Mouse (Mus musculus) 3T3-L1 (cell line): ENCODE measurements around the gene Cort.
A peak's percentile ranks its signal among the peaks of the same experiment; 100 is the strongest.
"Not testable (repeated sequence)": the region's sequence is repeated elsewhere in the genome, so short reads cannot be mapped to it uniquely, and the experiment has no call there.

ENCODE experiments used
- DNase-seq: peaks from one replicate; pipeline ENCODE4 v3.0.0-alpha.2; 2015; ENCODE audit warnings: low read depth, low spot score

Gene Cort

DNA sequence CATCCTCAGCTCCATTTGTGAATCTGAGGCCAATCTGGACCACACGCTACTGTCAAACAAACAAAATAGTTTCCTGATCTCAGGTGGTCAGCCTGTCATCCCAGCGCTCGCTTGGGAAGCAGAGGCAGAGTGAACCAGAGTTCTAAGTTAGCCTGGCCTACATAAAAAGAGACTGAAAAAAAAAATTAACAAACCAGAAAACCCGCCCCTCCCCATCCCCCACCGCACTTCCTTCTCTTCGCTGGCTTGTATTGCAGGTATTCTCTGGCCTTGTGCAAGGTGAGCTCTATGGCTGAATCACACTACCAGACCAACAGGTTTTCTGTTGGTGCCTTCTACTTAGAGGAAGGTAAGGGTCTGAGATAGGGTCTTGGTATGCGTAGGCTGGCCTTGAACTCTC lies 21.0 kb upstream of the Cort start:
- DNase-seq: no peak

DNA sequence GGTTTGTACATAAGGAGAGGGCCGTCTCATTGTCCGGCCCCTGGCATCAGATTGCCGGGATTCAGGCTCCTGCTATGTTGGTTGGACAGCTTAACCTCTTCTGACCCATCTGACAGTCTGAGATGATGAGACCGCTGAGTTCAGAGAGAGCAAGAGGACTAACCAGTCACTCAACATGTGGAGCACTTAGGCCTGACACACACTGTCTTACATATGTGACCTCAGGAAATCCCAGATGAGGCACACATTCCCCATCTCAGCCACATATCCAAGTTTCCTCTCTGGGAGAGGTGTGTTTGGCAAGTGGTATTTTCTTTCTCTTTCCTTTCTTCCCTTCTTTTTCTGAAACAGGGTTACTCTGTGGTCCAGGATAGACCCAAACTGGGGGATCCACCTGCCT lies 18.6 kb upstream of the Cort start:
- peak; percentile 61 for DNase-seq

GRCm38 (mm10) chr4:149144459-149144858 lies 17.9 kb upstream of the Cort start:
- peak; percentile 92 for DNase-seq

GRCm38 (mm10) chr4:149143594-149143993 lies 17.0 kb upstream of the Cort start:
- no peak for DNase-seq

- DNase-seq: no peak
Observed at GRCm38 (mm10) chr4:149138515-149138914, 12.0 kb upstream of the Cort start.

DNA sequence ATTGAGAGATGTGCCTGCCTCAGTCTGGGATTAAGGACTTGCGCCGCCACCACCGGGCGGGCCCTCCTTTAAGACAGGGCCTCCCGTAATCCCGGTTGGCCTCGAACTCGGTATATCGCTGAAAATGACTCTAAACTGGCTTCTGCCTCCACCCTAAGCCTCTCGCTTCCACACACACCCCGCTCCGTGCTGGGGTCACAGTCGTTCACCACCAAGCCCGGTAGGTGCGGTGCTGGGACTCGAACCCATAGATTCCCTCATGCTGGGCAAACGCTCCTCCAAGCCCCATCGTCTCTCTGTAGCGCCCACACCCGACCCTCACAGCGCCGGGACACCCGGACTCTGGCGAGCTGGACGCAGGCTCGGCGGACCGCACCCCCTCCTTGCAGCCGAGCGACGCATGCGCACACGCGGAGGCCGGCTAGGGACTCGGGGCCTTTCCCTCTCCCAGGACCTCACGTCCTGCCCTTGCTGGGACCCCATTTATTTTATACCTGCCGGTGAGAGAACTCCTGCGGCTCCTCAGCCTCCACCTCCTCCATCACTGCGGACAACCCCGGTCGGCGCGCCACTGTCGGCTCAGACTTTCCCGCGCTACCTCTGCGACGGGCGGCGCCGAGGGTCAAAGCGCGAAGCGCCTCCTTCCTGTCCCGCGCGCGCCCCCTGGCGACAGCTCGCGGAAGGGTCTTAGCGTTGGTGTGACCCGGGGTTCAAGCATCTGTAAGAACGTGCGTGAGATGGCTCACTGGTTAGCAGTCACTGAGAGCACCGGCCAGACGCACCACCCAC lies 10.6 kb upstream of the Cort start, which contains the start of gene Cenps:
TSS of gene Cenps (minus strand) at position 648 of the 789 bp plus-strand sequence.
- peak; percentile 82 for DNase-seq

DNA sequence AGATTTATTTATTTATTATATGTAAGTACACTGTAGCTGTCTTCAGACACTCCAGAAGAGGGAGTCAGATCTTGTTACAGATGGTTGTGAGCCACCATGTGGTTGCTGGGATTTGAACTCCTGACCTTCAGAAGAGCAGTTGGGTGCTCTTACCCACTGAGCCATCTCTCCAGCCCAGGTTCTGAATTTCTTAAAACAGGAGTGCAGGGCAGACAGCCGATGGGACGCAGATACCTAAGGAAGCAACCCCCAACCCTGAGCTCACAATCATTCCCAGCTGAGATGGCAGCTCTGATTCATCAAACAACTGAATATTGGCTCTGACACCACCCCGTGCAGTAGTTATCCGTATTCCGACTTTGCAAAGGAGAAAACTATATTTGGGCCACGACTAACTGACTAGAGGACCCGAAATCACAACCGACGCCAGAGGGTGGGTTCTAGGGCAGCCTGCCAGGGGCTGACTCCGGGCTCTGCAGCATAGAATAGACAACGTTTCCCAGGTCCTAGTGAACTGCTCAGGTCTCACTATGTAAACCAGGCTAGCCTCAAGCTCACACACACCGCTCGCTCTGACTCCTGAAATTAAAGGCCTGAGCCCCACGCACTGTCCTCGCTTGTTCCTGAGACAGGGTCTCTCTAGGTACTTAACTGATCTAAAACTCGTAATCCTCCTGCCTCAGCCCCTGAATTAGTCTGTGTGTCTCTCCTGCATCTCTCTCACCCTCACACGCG lies 9.7 kb upstream of the Cort start:
- peak; percentile 27 for DNase-seq

GRCm38 (mm10) chr4:149133395-149133794 lies 6.8 kb upstream of the Cort start:
- no peak for DNase-seq

DNA sequence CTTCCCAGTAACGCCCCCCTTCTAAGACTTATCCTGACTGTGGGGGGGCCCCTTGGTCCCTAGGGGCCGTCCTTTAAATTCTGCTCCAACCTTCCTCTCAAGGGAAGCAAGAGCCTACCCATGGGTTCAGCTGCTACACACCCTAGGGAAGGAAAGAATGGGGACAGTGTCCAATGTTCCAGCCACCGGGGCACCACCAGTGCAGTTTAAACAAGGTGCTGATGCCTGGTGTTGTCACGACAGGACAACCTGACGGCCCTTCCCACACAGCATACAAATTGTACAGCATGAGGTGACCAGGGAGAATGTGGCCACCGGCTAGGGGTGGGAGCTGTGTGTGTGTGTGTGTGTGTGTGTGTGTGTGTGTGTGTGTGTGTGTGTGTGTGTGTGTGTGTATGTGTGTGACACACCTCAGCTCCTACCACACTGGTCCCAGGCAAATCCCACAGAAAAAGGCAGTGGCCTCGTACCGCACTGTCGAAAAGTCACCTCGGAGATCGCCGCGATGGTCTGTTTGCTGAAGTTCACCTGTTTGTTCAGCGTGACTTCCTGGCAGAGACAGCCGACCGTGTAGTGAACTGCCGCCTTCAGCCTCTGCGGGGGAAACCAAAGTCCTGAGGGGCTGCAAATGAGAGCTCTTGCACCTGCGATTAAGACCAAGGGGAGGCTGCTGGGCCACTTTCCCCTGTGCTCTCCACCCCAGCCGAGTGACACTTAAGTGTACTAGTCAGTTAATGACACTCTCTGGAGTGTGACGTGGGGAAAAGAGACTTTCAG lies 5.4 kb upstream of the Cort start:
- DNase-seq: no peak

GRCm38 (mm10) chr4:149131021-149131752 lies 4.6 kb upstream of the Cort start:
- DNase-seq: no peak

- DNase-seq: no peak
Observed at GRCm38 (mm10) chr4:149128467-149128866, 1.9 kb upstream of the Cort start.

DNA sequence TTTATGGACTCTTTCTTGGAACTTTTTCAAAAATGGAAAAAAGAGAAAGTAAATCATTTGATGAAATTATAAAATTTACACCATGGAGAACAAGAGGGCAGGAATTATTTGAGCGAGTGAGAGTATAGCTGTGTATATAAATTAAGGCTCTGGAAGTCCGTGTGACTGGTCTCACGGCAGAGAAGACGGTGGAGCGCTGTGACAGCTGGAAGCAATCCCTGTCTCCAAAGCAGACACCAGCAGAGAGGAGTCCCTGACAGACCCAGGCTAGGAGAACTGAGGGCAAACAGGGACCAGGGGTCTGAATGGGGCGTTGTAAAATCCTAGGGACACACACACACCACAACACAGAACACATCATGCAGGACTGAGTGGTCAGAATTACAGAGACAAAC lies 451 bp downstream of the Cort start:
- DNase-seq: no peak

DNA sequence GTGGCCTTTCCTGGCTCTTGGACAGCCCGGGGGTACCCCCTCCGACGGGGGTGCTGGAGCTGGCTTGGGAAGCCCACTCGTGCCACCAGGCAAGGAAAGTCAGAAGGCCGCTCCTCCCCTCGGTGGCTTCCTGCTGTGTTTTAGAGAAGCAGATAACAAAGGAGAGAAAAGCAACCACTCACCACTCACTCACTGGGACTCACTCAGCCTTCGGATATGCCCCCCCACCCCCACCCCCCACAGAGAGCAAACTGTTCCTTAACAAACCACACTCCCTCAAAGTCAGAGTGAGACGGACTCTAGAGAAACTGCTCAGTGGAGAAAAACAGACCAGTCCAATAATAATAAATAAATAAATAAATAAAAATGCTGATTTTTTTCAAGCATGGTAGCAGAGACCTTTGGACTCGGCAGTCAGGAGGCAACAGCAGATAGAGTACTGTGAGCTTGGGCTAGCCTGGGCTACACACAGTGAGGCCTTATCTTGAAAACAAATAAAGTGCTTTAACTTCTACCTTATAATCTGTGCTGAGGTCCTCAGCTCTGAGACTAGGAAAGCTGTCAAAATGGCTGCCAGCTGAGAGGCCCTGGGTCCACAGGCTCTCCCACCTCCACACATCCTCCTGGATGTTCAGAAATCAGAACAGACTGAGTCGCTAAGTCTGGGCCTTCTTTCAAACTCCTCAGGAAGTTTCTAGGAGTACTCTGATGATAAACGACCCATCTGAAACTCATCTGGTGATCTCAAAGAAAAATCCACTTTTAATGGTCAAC lies 1.0 kb downstream of the Cort start:
- no peak for DNase-seq

DNA sequence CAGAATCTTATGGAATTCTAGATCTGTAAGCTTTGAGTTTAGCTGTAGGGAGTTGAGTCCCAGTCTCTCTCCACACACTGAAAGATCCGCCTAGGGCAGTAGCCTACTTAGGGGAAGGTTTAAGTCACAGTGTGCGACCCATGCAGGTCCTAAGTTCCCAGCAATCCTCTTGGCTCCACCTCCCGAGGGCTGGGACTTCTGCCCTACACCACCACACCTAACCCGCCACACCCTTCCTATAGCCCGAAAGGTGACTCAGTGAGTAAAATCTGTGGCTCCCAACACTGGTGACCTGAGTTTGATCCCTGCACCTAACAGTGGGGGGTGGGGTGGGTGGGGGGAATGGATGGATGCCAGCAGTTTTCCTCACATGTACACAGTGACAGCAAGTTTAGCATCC lies 3.1 kb downstream of the Cort start:
- DNase-seq: no peak

DNA sequence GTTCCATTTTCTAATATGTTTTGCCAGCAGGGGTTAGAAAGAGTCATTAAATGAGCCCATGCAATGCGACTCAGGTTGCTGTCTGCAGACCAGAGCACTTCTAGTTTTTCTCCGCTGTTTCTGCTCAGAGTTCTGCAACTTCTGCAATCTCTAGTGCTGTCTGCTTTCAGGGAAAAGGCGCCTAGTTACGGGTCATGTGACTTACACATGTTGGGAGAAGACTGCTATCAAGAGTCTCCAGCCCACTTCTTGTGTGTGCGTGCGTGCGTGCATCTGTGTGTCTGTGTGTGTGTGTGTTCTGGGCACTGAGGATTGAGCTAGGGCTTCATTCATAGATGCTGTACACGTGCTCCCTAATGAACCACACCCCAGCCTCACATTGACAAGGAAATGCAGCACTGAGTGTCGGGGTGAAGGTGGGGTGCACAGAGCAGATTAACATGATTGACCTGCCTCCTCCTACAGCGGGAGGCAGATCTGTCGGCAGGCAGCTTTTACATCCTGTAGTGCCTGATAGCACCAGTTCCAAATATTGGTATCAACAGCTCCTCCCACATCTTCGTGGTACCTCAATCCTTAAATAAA lies 6.5 kb downstream of the Cort start:
- not testable (repeated sequence) for DNase-seq

DNA sequence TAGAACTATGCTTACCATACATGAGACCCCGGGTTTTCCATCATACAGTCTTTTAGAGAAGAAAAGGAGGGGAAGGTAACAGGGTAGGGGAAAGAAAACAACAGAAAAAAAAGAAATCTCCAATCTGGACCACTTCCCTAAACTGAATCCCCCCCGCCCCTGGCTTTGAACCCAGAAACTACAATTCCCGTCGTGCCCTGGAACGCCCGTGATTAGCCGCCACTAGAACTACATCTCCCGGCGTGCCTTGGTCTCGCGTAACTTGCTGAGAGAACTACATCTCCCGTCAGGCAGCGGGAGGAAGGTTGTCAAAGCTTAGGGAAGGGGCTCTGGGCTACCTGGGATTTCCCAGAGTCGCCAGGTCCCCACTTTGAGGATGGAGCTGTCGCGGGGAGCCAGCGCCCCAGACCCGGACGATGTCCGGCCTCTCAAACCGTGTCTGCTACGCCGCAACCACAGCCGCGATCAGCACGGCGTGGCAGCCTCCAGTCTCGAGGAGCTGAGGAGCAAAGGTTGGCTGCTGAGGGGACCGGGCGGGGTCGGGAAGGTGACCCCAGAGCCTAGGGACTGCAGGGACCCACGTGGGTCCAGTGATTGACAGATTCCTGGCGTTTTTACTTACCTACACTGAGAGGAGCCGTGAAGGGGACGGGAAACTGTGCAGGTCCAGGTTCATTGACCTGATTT lies 22.5 kb downstream of the Cort start, which contains the start of gene Dffa:
TSS of gene Dffa (plus strand) at position 272 of the 687 bp plus-strand sequence.
- DNase-seq: peak; percentile 89

GRCm38 (mm10) chr4:149101456-149101855 lies 25.1 kb downstream of the Cort start:
- DNase-seq: peak; percentile 54

- DNase-seq: not testable (repeated sequence)
Observed at GRCm38 (mm10) chr4:149100449-149100848, 26.1 kb downstream of the Cort start.

DNA sequence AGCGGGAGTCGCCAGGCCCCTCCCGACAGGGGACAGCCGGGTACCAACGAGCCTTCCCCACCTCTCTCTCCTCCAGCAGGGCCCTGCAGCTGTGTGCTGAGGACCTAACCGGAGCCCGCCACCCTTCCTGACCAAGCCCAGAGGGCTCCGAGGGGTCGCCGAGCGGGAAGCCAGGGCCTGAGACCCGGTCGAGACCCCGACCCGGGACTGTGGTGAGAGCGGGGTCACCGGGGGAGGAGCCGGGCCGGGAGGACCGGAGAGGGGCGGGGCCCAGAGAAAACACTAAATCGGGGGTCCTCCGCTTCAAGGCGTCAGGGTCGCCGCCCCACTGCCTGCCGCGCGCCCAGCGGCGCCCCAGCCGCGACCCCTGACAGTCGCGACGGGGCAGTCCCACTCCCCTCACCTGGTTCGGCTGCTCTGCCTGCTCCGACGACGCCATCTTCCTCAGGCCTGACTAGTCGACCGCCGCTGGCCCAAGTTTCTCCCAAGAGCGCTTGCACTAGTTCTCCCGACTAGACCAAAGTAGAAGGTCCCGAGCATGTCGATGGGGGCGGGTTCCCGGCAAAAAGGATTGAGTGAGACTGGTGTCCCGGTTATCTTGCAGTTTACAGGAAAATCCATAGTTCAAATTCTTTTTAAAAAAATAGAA lies 27.1 kb downstream of the Cort start, which contains the start of gene Pex14:
TSS of gene Pex14 (minus strand) at position 508 of the 649 bp plus-strand sequence.
- peak; percentile 94 for DNase-seq
